Mouse (Mus musculus): Measurements from ENCODE around the gene B4galnt3.

DNA sequence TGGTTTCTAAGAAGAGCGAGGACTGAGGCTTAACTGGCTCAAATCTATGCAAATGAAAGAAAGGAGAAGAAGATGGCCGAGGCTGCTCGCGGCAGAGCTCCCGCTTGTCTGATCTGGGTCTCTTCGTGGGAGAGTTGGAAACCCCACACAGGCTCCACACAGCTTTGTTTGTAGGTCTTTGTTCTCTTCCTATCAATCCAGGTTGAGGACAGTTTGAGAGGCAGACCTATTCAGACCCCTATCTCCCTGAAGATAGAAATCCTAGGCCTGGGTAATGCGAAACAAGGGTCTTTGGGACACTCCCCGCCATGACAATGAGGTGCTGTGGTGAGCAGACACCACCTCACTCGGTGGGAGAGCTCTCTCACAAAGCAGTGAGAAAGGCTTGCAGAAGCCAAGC is 34.9 kb downstream of the B4galnt3 start:
- no peak for TF ChIP-seq CTCF (IDR thresholded peaks at IDR 0.05; ENCODE audit: low read depth)
- TF ChIP-seq EP300 (IDR thresholded peaks at IDR 0.05; ENCODE audit: low read depth) = no peak
